In genomic region chr11:31369648-31370286, GRCm38 (mm10) we compare ENCODE assay signal across 8 mouse cellular contexts. TPM values are rescaled to one million over a fixed set of nuclear protein-coding genes. Genes with fewer than 3 reads are reported as not detected.
DNase-seq lines count a peak whose midpoint lies in the region; ATAC-seq and TF ChIP-seq lines count a peak whose summit lies in the region.

Gene Stc2 (minus strand): TSS chr11:31370074.

- DNase-seq in urinary bladder, adult 18-20 months (ENCODE audit: low spot score in 2 of 2), result peak; percentile 28 to 37
- no peak for DNase-seq in urinary bladder, postnatal 10 days (ENCODE audit: low spot score)
- DNase-seq in forebrain, embryonic 10.5 days (ENCODE audit: extremely low spot score, low spot score), result peak; percentile 85
- DNase-seq in kidney, postnatal 10 days, result peak; percentile 86
- DNase-seq in urinary bladder, adult 2 months (ENCODE audit: low spot score), result peak; percentile 43

- H3K36me3 ChIP-seq in forebrain, embryonic 10.5 days (replicated peaks), result peaks cover 15% of the 10 kb centered on the region
- H3K36me3 ChIP-seq in heart, embryonic 14.5 days (ENCODE audit: control insufficient read depth, insufficient read depth, low read length), result no peaks in the 10 kb centered on the region; the same call in 1 of the 2 replicates
- no peaks in the 10 kb centered on the region for H3K36me3 ChIP-seq in liver, embryonic 15.5 days (replicated peaks)

- peak; percentile 79 for ATAC-seq in heart, embryonic 14.5 days (ENCODE audit: insufficient number of reproducible peaks, insufficient read depth, low FRiP score, low read depth)
- ATAC-seq in liver, embryonic 15.5 days (ENCODE audit: insufficient read depth), result peak; percentile 35

- TF ChIP-seq CTCF in olfactory bulb, adult 2 months (IDR thresholded peaks at IDR 0.05; ENCODE audit: insufficient read depth, low read depth, low read length), result no peak

- peaks cover 37% of the 10 kb centered on the region for H3K4me1 ChIP-seq in forebrain, embryonic 10.5 days
- H3K4me1 ChIP-seq in heart, embryonic 14.5 days (ENCODE audit: control insufficient read depth in 2 of 2, insufficient read depth in 2 of 2, low read length in 2 of 2), result peaks cover 7 to 10% of the 10 kb centered on the region in 2 experiments
- H3K4me1 ChIP-seq in liver, embryonic 15.5 days (replicated peaks), result peaks cover 21% of the 10 kb centered on the region
- H3K4me1 ChIP-seq in olfactory bulb, adult 2 months (ENCODE audit: control insufficient read depth, insufficient read depth, low read length), result peaks cover 30% of the 10 kb centered on the region

- peak within 1 kb of the TSS; percentile 69 for H3K4me3 ChIP-seq in forebrain, embryonic 10.5 days
- peak within 1 kb of the TSS; percentile 56 to 62 for H3K4me3 ChIP-seq in heart, embryonic 14.5 days (ENCODE audit: control insufficient read depth in 1 of 2, insufficient read depth in 1 of 2, low read depth in 1 of 2, low read length in 2 of 2)
- peak within 1 kb of the TSS; percentile 44 for H3K4me3 ChIP-seq in liver, embryonic 15.5 days (replicated peaks)
- peak within 1 kb of the TSS; percentile 58 for H3K4me3 ChIP-seq in olfactory bulb, adult 2 months (ENCODE audit: insufficient read depth, low read depth, low read length)

- peak within 1 kb of the TSS; percentile 99 for H3K4me2 ChIP-seq in heart, embryonic 14.5 days (ENCODE audit: low read length)
- H3K4me2 ChIP-seq in liver, embryonic 15.5 days, result peak within 1 kb of the TSS; percentile 67

- H3K27me3 ChIP-seq in forebrain, embryonic 10.5 days (ENCODE audit: poor library complexity, severe bottlenecking), result peaks cover 48% of the 10 kb centered on the region
- peaks cover 11% of the 10 kb centered on the region for H3K27me3 ChIP-seq in heart, embryonic 14.5 days (ENCODE audit: control insufficient read depth, insufficient read depth, low read length)
- H3K27me3 ChIP-seq in liver, embryonic 15.5 days, result peaks cover 58% of the 10 kb centered on the region

- H3K9me3 ChIP-seq in forebrain, embryonic 10.5 days, result no peaks in the 10 kb centered on the region
- no peaks in the 10 kb centered on the region for H3K9me3 ChIP-seq in heart, embryonic 14.5 days (ENCODE audit: control insufficient read depth, low read length)
- H3K9me3 ChIP-seq in liver, embryonic 15.5 days (replicated peaks), result no peaks in the 10 kb centered on the region

- no peak for TF ChIP-seq POLR2A in olfactory bulb, adult 2 months (IDR thresholded peaks at IDR 0.05; ENCODE audit: insufficient read depth, low read depth, low read length)

- H3K27ac ChIP-seq in forebrain, embryonic 10.5 days, result peak within 1 kb of the TSS; percentile 87
- H3K27ac ChIP-seq in heart, embryonic 14.5 days (replicated peaks in 1 of 2; ENCODE audit: control insufficient read depth in 1 of 2, insufficient read depth in 1 of 2, low read depth in 2 of 2, low read length in 2 of 2), result peak within 1 kb of the TSS; percentile 65 to 78
- no peak within 1 kb of the TSS for H3K27ac ChIP-seq in liver, embryonic 15.5 days (replicated peaks)
- H3K27ac ChIP-seq in olfactory bulb, adult 2 months (ENCODE audit: insufficient read depth, low read depth, low read length), result no peak within 1 kb of the TSS

- 0% methylated on average over 51 of the region's 51 CpGs for WGBS in forebrain, embryonic 10.5 days
- WGBS in heart, embryonic 14.5 days, result under 1% methylated on average over 51 of the region's 51 CpGs
- under 1% methylated on average over 51 of the region's 51 CpGs for WGBS in liver, embryonic 15.5 days (ENCODE audit: insufficient replicate concordance)
- WGBS in olfactory bulb, adult 2 months, result under 1% methylated on average over 51 of the region's 51 CpGs

- H3K9ac ChIP-seq in heart, embryonic 14.5 days (ENCODE audit: low read length), result peak within 1 kb of the TSS; percentile 79
- no peak within 1 kb of the TSS for H3K9ac ChIP-seq in liver, embryonic 15.5 days

RNA-seq across cellular contexts. Expression of gene Stc2, which starts in this region (rescaled TPM):
- polyA plus RNA-seq in forebrain, embryonic 10.5 days (2016; fragmentation: Nextera tagmentation; extraction: Ambion mirVana), result 2.9 and 3.4 TPM in 2 replicates
- 1.7 and 2.5 TPM in 2 replicates for polyA plus RNA-seq in heart, embryonic 14.5 days (2014; fragmentation: Nextera tagmentation; extraction: Ambion mirVana)
- polyA plus RNA-seq in liver, embryonic 15.5 days (2015; fragmentation: Nextera tagmentation; extraction: Ambion mirVana), result 0.28 and 0.46 TPM in 2 replicates
- not detected in 2 replicates for polyA plus RNA-seq in olfactory bulb, adult 2 months (2012; ENCODE audit: insufficient read depth, insufficient read length, low replicate concordance, missing spikeins)
- 26.6 and 30.6 TPM in 2 replicates for polyA plus RNA-seq in urinary bladder, adult 2 months (2012; rRNA removed)

Comparison
In these comparisons a context has a peak if more than half of its experiments do, and no peak if none do; other contexts are left out.
1. Peak in ATAC-seq, H3K4me3 ChIP-seq and H3K4me2 ChIP-seq in liver, embryonic 15.5 days; RNA of the gene not detected or under 1 TPM.
2. H3K27ac ChIP-seq: peak in forebrain, embryonic 10.5 days (single experiment) and heart, embryonic 14.5 days (2 of 2); none in liver, embryonic 15.5 days (single experiment) and olfactory bulb, adult 2 months (single experiment).
3. Peak in every context shown above with its lines, with median percentiles within 50 percentile points of each other: H3K4me3 ChIP-seq.